Mouse (Mus musculus): ENCODE results near the gene Sel1l.

GRCm38 (mm10) chr12:91831410-91831809 is 17.5 kb downstream of the Sel1l start:
- no peak for TF ChIP-seq POLR2A (IDR thresholded peaks at IDR 0.05; ENCODE audit: low read depth, low read length)
- no peak for TF ChIP-seq CTCF (IDR thresholded peaks at IDR 0.05; ENCODE audit: extremely low read depth, insufficient read depth, insufficient read length, insufficient replicate concordance)

Data from spleen, adult 2 months (tissue).